Mouse (Mus musculus) adrenal gland, postnatal 10 days (tissue): ENCODE data around the gene Cd2. TPM values are rescaled to one million over a fixed set of nuclear protein-coding genes. Genes with fewer than 3 reads are reported as not detected.

Experiments used
- DNase-seq: peaks from one replicate; pipeline ENCODE4 v3.0.0; 2021; ENCODE audit warnings: mixed read lengths
- long read RNA-seq, 2 experiments: library from polyadenylated mRNA; stranded (forward); transcript quantifications; one replicate each; pipeline ENCODE4 v2.0.0; 2021
- total RNA-seq, 2 experiments: library from RNA; stranded (reverse); gene quantifications; 2 replicates each; pipeline ENCODE4 v1.2.3; 2021

Gene Cd2
- 1 to 10 TPM; 4.7 to 5.4 TPM for total RNA-seq
- long read RNA-seq, experiment 1, partial matches to known transcripts: 0 of 2 reads
- long read RNA-seq, experiment 1, other reads (novel, unspliced or antisense): 0 of 2 reads
- long read RNA-seq, experiment 2, partial matches to known transcripts: 0 of 1 reads
- long read RNA-seq, experiment 2, other reads (novel, unspliced or antisense): 0 of 1 reads

DNA sequence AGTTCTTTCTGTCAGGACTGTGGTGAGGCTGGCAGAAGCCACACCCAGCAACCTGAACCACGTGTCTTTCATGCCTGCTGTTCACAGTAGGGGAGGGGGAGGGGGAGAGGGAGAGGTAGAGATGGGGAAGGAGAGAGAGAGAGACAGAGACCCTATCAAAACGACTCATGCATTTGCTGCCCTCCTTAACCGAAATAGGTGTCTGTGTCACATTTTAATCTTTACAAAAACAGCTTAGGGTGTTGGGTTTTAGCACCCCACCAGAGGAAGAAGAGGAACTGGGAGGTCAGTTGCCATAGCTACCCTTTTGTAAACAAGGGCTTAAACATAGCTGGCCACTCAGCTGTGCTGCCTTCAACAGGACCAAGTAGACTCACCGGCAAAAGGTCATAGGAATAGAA, at the start of gene Cd2:
Gene Cd2 (minus strand): TSS at position 29 of the 401 bp plus-strand sequence.
- no peak for DNase-seq

DNA sequence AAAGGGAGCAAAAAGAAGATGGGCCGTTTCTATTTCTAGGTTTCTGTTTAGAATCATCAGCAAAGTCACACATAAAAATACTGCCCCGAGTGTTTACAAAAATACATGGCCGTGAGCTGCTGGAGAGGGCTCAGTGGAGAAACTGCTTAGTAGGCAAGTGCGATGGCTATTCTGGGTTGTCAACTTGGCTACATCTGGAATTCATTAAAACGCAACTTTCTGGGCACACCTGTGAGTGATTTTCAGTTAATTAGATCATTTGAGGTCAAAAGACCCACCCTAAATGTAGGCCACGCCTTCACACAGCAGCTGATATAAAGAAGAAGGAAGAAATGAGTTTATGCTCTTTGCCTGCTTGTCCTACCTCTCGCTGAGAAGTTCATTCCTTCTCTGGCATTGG, 40.9 kb upstream of the Cd2 start:
- DNase-seq: no peak

DNA sequence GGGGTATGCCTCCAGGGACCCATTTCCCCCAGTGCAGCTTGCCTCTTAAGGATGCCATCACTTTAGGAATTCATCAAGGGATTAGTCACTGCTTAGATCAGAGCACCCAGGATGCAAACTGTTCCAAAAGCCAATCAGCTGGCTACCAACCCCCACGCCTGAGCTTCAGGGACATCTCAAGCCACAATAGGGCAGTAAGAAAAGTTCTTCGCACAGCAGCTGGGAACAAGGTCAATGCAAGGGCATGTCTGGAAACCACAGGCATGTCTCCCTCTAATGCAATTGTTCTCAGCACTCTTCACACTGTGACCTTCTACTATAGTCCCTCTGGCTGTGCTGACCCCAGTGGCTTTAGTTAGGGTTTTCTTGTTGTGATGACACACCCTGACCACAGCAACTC, 39.5 kb upstream of the Cd2 start:
- DNase-seq: no peak

DNA sequence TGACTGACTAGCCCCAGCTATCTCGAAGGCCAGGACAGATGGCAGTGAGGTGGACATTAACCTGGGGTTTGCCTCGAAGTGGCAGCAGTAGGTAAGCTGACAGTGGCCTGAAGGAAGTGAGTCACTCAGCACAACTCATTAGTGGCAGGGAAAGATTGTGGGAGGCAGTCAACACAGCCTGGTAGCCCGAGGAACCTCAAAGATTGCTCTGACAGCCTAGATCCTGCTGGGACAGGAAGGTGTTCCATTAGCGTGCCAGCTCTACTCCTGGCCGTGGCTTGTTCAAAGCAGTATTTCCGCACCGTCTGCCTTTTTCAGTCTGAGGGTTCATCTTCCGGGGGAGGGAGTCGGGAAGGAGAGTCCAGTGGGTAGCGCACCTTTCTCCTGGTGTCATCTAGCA, 34.7 kb upstream of the Cd2 start:
- no peak for DNase-seq

DNA sequence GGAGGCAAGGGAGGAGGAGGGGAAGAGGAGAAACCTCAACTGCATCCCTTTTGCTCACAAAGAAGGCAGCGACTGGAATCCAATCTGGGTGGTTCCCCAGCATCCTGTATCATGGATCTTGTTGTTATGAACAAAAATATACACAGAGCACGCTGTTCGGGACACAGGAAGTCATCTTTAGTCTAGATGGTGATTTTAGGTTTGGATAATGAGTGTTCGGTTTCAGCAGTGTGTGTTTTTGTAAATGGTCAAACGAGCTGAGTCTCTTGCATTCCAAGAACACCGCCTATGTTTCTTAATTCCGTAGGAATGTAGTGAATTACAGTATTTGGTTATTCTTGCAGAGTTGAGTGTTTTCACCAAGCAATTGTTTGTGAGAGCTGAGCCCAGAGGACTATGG, 33.1 kb upstream of the Cd2 start:
- no peak for DNase-seq

DNA sequence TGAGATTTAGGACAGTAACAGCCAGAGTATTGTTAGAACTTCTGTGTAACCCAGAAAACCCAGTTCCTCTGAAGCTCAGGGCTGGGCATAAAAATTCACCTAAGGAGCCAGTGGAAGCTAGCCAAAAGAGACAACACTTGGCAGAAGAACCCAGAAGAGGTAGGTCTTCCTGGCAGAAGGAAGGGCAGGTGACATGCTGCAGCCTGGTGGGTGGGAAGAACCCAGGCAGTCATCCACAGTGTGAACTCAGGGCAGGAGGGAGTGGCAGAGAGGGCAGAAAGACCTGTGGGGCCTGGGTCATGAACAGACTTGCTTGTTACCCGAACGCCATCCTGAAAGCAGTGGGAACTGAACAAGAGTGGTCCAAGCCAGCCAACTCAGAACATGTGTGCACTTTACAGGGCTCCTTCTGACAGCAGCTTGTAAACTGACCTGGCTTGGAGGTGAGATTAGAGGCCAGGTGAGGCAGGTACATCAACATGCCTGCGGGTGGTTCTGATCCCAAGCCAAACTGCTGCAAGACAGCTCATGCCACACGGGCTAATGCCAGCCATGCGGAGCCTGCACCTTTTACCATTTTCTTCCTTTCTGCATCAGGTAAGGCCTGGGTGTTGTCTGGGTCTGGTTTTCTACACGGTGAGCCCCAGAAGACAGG, 30.9 kb upstream of the Cd2 start:
- DNase-seq: no peak

DNA sequence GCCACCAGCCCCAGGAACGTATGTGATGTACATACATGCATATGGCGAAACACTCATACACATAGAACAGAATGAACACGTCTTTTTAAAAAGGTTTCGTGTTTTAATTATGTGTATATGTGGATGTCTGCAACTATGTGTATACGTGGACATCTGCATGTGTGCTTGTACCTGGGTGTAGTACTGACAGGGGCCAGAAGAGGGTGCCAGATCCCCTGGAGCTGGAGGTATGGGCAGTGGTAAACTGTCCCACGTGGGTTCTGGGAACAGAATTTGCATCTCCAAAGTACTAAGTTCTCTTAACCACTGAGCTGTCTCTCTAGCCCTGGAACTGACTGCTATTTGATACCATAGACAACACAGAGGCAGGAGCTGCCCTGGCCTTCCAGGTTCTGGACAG, 30.4 kb upstream of the Cd2 start:
- DNase-seq: peak; percentile 62

DNA sequence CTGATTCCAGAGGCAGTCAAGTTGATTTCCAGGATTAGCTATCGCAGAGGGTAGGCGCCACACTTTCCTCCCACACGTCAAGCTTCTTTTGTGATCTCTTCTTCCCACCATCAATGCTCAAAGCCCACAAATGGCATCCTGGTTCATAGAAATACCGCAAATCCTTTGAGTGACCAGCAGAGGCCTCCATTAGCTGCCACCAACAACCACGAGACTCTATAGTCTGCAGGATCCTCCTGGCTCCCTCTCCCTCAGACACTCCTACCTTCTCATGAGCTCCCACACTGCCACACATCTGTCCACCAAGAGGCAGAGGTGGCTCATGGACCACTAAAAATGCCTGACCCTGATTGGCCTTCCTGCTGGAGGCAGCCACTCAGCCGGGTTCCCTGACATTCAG, 27.2 kb upstream of the Cd2 start:
- DNase-seq: no peak

DNA sequence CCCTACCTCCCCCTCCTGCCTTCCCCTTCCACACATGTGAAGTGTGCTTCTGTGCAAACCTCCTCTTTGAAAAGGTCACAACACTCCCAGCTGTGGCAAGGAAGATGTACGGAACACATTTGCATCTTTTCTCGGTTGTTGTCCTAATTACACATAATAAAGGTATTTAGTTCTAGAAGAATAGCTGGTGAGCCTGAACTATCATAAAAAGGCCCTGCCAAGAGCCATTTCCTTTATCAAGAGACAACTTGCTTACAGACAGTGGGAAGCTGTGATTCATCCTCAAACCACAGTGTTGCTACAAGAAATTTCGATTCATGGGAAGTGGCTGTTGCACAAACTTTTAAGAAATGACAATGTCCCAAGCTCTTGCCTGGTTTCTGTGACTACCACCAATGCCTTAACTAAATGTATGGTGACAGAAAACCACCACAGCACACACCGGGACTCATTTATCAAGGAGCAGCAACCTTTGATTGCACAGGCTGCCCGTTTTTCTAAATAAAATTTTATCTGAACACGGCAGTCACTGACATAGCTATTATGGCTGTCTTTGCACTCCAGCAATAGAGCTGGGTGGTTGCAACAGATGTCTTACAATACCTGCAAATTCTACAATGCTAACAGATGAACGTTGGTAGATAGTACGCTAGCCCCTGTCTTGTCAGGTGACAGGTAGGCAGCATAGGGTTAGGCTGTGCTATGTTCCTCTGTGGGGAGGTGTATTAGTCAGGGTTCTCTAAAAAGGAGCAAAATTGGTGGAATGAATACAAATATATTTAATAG, 25.7 kb upstream of the Cd2 start:
- DNase-seq: no peak

DNA sequence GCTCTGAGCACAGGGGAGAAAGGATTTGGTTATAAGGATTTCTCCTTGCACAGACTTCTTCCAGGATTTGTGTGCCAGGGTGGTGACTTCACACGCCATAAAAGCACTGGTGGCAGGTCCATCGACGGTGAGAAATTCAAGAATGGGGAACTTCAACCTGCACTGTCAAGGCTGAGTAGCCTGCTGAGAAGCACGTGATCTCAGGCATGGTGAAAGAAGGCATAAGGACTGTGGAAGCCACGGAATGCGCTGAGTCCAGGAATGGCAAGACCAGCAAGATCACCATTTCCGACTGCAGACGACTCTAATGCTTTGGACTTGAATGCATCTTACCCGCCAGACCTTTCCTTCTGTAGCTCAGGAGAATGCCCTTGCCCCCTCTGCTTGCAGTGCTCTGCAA, 23.2 kb upstream of the Cd2 start:
- DNase-seq: no peak

DNA sequence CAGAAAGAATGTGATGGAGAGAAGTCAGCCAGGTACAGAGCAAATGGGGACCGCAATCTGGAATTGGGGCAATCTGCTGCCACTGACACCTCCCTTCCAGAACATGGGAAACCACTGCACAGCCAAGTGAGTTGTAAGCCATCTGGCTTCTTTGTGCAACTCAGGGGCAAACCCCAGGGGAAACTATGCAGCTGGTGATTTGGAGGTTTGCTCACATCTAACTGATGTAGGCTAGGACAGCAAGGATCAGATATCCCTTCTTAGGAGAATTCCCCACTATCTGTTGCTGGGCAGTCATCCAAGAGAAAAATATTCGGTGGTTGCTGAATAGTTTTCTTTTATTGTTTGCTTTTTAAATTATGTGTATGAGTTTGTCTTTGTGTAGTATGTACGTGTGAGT, 21.9 kb upstream of the Cd2 start:
- DNase-seq: no peak

DNA sequence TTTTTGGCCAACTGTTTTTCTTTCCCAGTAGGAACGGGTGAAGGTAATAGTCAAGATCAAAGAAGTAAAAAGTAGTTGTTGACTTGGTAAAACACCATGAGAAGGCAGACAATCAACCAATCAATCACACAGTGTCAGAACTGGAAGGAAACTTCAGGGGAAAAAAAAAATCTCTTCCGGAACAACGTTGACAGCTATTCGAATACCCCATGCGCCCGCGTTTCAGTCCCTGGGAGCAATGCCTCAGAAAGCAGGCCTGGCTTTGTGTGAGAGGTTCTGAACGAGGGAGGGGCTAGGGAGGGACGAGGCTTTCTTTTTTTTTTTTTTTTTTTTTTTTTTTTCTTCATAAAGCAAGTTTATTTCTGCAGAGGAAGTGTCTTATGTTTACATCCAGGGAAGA, 18.4 kb upstream of the Cd2 start:
- no peak for DNase-seq

DNA sequence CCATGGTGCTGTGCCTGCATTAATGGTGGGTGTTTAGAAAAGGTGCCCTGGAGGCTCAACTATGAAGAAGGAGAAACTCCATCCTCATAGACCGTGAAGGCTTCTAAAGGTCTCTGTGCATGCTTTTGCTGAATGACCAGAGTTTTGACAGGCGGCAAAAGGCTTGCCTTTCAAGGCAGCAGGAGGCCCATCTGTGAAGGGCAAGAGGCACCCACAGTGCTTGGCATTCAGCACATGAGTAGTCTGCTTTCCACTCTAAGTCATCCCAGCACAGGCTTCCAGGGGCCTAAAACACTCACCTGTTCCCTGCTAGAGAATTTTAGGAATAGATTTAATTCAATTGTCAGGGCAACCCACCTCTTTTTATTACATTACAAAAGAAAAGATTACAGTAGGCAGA, 17.3 kb upstream of the Cd2 start:
- DNase-seq: no peak

DNA sequence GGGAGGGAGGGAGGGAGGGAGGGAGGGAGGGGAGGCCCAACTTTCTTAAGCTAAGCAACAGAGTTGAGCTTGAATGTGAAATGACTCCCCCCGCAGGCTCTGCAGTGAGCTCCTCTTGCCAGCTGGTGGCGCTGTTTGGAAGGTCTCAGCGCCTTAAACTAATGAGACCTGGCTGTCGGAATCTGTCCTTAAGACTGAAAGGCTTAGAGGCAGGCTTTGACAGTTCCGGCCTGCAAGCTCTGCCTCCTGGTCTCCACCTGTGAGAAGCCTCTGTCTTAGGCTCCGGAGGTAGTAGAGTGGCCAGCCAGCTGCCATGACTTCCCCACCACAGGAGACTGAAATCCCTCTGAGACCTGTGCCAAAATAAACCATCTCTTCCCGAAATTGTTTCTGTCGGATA, 16.4 kb upstream of the Cd2 start:
- DNase-seq: peak; percentile 86

DNA sequence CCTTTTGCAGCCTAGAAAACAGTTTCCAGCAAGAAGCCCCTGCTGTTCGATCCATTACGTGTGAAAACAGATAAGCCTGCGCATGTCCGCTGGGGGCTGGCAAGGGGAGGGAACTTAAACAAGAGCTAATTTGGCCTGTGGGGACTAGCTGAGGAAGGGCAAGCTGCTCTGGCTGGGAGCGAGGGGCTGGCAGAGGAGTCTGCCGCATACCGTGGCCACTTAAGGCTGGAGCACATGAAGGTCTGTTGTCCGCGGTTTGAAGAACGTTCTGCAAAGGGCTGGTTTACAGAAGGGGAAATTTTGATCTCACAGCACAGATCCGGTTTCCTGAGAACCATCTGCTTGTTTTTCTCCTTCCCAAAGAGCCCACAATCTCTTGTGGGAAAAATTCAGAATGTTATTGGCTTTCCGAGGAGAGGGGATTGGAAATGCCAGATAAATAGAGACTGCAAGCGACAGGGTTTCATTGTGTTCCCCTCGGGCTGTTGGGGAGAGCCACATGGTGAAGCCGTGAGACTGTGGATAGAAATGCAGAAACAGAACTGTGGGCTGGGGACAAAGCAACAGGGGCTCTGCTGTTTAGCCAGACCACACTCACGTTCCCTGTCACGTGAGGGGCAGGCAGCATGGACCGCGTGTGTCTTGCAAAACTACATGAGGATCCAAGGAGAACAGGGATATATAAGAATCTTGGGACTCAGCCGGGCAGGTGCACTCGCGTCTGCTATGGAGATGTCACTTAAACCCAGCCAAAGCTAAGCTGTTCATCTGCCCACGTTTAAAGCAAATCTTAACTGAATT, 12.7 kb upstream of the Cd2 start:
- DNase-seq: peak; percentile 12

DNA sequence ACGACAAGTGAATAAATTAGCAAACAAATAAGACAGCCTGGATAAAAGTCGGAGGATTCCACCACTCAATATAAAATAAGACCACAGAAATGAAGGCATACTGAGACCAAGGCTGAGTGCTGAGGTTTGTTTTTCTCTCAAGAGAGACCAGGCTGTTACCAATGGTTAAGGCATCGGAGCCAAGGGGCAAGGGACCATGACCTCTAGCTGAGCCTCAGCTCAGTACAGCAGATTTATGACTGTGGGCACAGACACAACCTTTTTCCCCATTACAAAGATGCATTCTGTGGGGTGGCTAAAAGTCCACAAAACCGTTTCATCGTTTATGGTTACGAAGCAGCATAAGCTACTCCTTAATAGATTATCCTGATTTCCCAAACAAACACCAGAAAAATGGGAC, 11.9 kb upstream of the Cd2 start:
- peak; percentile 31 for DNase-seq

DNA sequence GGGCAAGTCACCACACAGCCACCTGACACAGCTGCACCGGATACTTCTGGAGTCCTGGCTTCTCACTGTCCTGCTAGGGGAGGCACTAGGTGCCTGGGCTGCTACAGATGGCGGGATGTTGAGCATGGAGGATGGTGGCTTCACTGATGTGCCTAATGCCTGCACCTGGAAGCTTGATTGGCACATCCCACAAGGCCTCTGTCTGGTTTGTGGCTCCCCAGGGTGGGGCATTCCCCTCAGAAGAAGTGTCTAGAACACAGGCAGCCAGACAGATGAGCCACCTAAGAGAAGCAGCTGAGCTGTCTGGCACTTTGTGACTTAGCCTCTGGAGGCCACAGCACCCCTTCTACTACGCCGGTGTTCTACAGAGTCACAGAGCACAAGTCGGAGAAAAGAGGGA, 9.5 kb upstream of the Cd2 start:
- no peak for DNase-seq

DNA sequence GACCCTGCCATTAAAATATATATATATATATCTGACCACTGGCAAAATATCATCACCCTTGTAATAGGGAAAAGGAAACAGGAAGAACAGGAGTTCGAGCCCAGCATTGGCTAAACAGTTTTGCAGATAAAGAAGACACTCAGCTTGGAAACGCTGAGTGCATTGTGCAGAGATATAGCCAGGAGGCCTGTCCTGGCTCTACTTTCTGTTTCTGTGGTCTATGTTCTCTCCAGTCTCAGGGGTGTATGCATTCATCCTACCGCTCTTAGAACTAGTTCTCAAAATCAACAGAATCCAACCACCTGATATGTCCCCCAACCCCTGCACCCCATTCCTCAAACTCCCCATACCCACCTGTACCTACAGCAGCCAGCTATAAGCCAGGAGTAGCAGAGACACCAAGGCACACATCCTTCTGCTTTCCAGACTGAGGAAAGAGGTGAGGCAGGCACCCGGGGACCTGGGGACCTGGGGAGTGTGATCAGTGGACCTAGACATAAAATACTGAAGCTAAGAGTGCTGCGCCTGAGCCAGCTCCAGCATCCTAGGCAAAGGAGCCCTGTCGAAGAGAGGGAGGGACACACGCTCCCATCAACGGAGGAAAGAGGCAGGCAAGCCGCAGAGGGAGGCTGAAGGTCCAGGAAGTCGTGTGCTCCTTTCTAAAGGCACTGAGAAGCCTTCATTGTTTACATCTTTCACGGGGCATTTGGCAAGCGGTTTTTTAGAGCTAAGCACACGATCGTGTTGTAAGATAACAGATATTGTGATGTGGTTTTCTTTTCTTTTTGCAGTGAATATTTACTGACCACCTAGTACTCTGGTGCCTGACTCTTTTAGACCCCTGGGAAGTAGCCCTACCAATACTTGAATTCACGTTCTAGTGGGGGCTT, 8.4 kb upstream of the Cd2 start:
- no peak for DNase-seq

DNA sequence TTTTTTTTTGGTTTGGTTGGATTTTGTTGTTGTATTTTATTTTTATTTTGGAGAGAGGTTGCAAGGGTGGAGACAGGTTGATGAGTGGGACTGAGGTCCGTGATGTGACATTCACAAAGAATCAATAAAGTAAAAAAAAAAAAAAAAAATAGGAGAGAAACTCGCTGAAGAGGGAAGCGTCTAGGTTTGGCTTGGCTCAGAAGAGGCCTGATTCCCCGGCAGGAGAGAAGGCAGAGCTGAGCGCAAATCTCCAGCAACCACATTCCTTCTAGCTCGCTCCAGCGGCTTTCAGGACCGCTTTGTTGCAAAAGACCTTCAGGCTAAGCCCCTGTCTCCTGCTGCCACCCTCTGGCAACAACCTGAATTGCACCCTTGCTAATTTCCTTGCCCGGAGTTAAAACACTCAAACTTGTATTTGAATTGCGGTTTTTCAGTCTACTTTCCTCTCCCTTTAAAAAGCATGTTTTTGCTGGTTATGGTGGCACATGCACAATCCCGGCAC, 7.7 kb upstream of the Cd2 start:
- peak; percentile 95 for DNase-seq

DNA sequence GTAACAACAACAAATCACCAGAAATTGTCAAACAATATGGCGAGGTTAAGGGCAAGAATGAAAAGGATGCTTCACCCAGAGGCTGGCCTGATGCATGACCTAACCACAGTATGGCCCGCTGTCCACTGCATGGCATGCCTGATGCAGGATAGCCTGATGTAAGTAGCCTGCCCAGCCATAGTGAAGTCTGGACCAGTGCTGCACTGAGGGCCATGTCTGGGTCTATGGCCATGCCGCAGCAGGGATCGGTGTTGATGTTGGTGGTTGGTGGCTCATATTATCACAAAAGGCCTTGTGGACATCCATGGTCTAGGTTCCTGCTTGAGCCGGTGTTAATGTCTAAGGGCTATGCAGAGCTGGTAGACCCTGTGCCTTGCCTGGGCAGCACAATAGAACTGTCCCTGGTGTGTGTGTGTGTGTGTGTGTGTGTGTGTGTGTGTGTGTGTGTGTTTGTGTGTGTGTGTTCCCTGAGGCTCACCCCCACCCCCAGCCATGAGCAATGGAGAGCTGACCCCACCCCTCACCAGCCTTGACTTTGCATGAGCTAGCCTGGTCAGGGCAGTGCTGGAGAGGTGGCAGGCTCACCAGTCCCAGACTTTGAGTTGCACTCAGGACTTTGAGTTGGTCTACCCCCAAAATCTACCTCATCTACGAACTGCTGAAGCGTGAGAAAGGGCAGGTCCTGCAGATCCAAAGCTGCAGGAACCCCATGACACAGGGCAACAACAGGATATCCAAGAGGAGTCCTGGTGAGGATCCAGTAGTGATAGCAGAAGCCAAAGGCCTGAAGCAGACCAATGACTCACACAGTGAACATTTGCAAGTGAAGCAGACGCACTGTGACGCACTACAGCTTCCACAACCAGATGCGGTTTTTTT, 7.0 kb upstream of the Cd2 start:
- DNase-seq: peak; percentile 36
